Mouse (Mus musculus): Measurements from ENCODE around the gene Brd2.

- TF ChIP-seq HCFC1 (IDR thresholded peaks at IDR 0.05; ENCODE audit: borderline replicate concordance, insufficient read depth, low read length) (no peak), ZNF384 (IDR thresholded peaks at IDR 0.05; ENCODE audit: low read depth, low read length) (no peak), CHD2 (IDR thresholded peaks at IDR 0.05; ENCODE audit: low read depth, low read length) (no peak)
Measured at GRCm38 (mm10) chr17:34120180-34120723, 2.2 kb downstream of the Brd2 start.

Measured in ES-E14 (cell line).